Mouse (Mus musculus): ENCODE data around the gene 4921504E06Rik.

- TF ChIP-seq CTCF (IDR thresholded peaks at IDR 0.05; ENCODE audit: control insufficient read depth, insufficient read depth, insufficient replicate concordance, low read depth, low read length): no peak
- no peak for TF ChIP-seq POLR2A (IDR thresholded peaks at IDR 0.05; ENCODE audit: control insufficient read depth, low read depth, low read length)
These were observed 43.3 kb upstream of the 4921504E06Rik start for GRCm38 (mm10) chr2:19596988-19597387.
